Mouse (Mus musculus) layer of hippocampus, adult 9-11 months (tissue): ENCODE results near the gene Olfr520.
"Not testable (repeated sequence)": the region's sequence is repeated elsewhere in the genome, so short reads cannot be mapped to it uniquely, and the experiment has no call there.

Experiments used
- DNase-seq: peaks from one replicate; pipeline ENCODE4 v3.0.0; 2022

Olfr520 gene

DNA sequence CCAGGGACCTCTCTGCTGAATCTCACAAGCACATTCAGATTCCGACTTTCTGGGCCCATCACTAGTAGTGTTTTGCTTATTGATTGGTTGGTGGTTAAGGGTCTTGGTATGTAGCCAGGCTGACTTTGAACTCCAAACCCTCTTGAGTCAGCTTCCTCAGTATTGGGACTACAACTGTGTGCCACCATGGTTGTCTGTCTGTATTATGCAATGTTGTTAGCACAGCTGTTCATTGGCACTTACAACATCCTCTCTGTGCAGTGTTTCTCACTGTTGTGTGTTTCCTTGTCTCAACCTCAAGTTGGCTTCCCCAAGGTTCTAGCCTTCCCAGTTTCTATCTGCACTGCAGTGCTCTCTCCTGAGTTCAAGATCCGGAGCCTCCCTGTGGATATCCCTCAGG, 13.5 kb upstream of the Olfr520 start:
- DNase-seq: no peak

DNA sequence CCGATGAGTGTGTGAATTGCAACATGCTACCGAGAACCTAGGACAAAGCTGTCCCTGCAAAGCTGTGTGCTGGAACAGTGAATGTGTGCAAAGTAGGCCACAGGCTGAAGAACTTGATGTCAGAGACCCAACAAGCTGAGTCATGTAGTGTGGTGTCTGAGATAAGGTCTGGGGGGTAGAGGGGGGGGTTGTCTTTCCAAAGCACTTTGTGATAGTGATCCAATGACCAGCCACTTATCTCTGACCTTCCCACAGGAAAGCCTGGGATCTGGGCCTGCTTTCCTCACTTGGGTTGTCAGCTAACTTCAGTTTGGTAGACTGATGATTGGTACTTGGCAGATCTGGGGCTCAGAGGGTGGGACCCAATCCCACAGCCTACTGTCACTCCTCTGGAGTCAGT, 4.5 kb downstream of the Olfr520 start:
- DNase-seq: no peak

DNA sequence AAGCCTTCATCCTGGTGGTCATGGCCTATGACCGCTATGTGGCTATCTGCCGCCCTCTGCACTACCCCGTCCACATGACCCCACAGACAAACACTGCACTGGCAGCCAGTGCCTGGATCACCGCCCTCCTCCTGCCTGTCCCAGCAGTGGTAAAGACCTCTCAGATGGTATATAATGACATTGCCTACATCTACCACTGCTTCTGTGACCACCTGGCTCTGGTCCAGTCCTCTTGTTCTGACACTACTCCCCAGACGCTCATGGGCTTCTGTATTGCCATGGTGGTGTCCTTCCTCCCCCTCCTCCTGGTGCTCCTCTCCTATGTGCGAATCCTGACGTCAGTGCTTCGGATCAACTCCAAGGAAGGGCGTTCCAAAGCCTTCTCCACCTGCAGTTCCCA, 5.4 kb downstream of the Olfr520 start:
- DNase-seq: not testable (repeated sequence)

DNA sequence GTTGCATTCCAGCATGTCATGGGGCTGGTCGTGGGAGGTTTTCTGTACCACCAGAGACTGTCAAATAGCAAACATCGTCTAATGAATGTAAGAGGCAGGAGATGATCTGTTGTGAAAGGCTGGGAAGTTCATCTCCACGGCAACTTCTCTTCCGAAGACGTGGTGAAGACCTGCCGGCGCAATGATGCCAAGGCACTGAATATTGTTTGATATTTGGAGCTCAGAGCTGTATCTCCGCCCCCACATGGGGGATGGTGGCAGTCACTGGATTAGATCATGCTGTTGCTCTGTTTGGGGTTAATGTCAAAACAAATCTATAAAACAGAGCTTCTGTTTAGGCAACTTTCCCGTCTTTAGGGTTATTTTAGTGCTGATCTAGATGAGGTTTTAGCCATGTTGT, 9.2 kb downstream of the Olfr520 start:
- peak; percentile 50 for DNase-seq

DNA sequence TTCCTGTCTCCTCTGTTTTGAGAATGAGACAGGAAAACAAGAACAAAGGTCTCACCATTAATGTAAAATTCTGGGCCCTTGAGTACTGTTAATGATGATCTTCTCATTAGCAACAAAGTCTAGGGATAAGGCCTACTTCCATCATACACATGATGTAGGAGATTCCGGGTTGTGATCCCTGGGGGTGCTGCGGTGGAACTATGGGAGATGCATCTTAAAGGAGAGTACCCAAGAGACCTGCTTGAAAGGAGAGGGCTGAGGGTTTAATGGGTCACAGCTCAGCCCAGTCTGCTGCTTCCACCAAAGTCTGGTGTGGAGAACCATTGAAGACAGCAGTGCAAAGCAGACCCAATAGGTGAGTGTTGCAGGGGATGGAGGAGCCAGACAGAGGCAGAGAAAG, 33.1 kb downstream of the Olfr520 start, which contains the start of gene Olfr521:
Gene Olfr521 (plus strand): TSS at position 301 of the 400 bp plus-strand sequence.
- DNase-seq: no peak

DNA sequence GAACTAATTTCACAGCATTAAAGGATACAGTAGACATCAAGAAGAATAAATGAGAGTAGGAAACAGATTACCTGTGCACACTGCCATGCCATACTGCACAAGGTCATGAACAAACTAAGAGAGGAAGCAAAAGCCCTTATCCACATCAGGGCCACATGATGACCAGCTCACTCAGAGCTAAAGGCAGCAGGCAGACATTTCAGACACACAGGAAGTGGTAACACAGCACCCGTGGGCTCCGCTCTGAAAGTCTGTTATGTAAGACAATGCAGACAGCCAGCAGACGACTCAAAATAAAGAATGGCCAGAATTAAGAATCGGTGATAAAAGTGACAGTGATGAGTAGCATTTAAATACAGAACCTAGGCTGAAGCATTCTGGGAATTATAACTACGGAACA, 51.3 kb downstream of the Olfr520 start:
- peak; percentile 83 for DNase-seq

DNA sequence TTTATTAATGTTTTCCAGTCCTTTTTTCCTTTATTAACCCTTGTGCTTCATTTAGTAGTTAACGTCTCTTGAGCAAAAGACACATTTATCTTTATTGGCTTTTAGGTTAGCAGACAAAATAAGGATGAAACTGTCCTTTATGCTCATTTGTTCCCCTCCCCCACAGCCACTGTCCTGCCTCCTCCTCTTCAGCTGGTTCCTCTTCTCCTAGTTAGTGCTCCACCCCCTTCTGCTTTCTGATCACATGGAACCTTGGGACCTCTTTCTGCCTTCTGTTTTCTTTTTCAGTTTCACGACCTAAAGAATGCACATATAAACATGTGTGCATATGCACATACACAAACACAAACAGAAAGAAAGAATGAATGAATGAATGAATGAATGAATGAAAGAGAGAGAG, 51.8 kb downstream of the Olfr520 start:
- peak; percentile 45 for DNase-seq

DNA sequence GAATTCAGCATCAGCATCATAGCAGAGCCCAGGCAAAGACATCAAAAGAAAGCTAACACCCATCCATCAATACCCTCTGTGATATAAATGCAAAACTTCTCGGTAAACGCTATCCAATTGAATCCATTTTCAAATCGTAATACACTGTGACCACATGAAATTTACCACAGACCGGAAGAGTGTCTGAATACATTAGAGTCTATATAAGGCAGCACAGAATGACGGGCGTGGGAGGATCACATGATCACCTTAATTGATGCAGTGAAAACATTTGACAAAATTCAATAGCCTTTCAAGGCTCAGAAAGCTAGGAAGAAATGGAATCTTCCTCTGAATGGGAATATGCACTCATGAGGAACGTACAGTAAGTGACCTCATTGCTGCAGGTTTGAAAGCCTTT, 53.3 kb downstream of the Olfr520 start:
- DNase-seq: no peak

DNA sequence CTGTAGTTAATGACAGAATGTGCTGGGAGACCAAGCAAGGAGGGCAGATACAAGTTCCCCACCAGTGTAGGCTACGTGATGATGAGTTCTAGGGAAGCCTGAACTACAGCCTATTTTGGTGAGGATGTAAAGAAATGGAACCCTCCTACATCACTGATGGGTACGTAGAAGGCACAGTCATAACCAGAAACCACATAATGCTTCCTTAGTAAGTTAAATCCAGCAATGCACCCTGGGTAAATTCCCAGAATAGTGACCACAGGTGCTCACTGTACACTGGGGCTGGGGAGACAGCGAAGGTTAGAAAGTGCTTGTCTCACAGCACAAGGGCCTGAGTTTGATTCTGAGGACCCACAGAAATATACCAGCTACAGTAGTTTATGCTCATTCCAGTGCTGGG, 55.5 kb downstream of the Olfr520 start:
- DNase-seq: no peak
